Comparison of ENCODE assay signal across 20 mouse cellular contexts in genomic region chr13:111932464-111932863, GRCm38 (mm10).
DNase-seq lines count a peak whose midpoint lies in the region; ATAC-seq lines count a peak whose summit lies in the region.
"Had no signal": no experiment of that assay in that cellular context is flagged by ENCODE, and none has a peak within 500 bp of the region (broad histone marks: within the 10 kb centered on the region; RNA-seq: fewer than 3 reads in every experiment).

No protein-coding gene starts in this region.

- H3K9ac ChIP-seq in liver, embryonic 12.5 days, result no peak overlapping the region
- no peak overlapping the region for H3K9ac ChIP-seq in liver, embryonic 11.5 days (ENCODE audit: low read depth, low read length)
- no peak overlapping the region for H3K9ac ChIP-seq in kidney, embryonic 15.5 days
- H3K9ac ChIP-seq in hindbrain, embryonic 13.5 days, result no peak overlapping the region
- H3K9ac ChIP-seq: embryonic facial prominence, embryonic 13.5 days; forebrain, embryonic 12.5 days; heart, embryonic 15.5 days had no signal

- no peak overlapping the region for H3K4me2 ChIP-seq in liver, embryonic 12.5 days
- H3K4me2 ChIP-seq in liver, embryonic 11.5 days, result no peak overlapping the region
- H3K4me2 ChIP-seq in kidney, embryonic 15.5 days, result no peak overlapping the region
- H3K4me2 ChIP-seq in hindbrain, embryonic 13.5 days, result no peak overlapping the region
- H3K4me2 ChIP-seq: embryonic facial prominence, embryonic 13.5 days; forebrain, embryonic 12.5 days; heart, embryonic 11.5 days; heart, embryonic 15.5 days had no signal

- no peak for ATAC-seq in liver, embryonic 12.5 days
- ATAC-seq in liver, embryonic 11.5 days (replicated peaks; ENCODE audit: low FRiP score), result no peak
- ATAC-seq in kidney, embryonic 15.5 days (replicated peaks; ENCODE audit: low FRiP score), result peak; percentile 73; the same call in 1 of the 2 replicates
- ATAC-seq in hindbrain, embryonic 13.5 days (ENCODE audit: low FRiP score), result no peak
- ATAC-seq: forebrain, embryonic 16.5 days had no signal

- no peaks in the 10 kb centered on the region for H3K36me3 ChIP-seq in liver, embryonic 12.5 days
- no peaks in the 10 kb centered on the region for H3K36me3 ChIP-seq in liver, embryonic 11.5 days (ENCODE audit: control insufficient read depth, insufficient read depth, low read length)
- H3K36me3 ChIP-seq in kidney, embryonic 15.5 days, result no peaks in the 10 kb centered on the region
- no peaks in the 10 kb centered on the region for H3K36me3 ChIP-seq in hindbrain, embryonic 13.5 days
- H3K36me3 ChIP-seq: embryonic facial prominence, embryonic 13.5 days; forebrain, embryonic 12.5 days; heart, embryonic 15.5 days; hindbrain, embryonic 10.5 days had no signal

- DNase-seq in kidney, adult 11 months, result peak; percentile 25
- DNase-seq in kidney, postnatal 14 days, result no peak
- DNase-seq in liver, embryonic 11.5 days (ENCODE audit: low spot score), result no peak
- DNase-seq in neural tube, embryonic 10.5 days (ENCODE audit: extremely low spot score, low spot score), result no peak
- DNase-seq: adrenal gland, postnatal 10 days; cerebellum, adult 11-12 months; cerebellum, adult 9-10 months; cerebellum, postnatal 36 days; gastrocnemius, postnatal 10 days; heart, adult 2 months; heart, postnatal 14 days had no signal

- 79% methylated on average over 3 of the region's 3 CpGs for WGBS in liver, embryonic 12.5 days (ENCODE audit: insufficient replicate concordance)
- 70% methylated on average over 3 of the region's 3 CpGs for WGBS in liver, embryonic 11.5 days
- WGBS in kidney, embryonic 15.5 days, result 46% methylated on average over 3 of the region's 3 CpGs
- 88% methylated on average over 3 of the region's 3 CpGs for WGBS in hindbrain, embryonic 13.5 days

- no peaks in the 10 kb centered on the region for H3K27me3 ChIP-seq in liver, embryonic 12.5 days (replicated peaks)
- no peaks in the 10 kb centered on the region for H3K27me3 ChIP-seq in liver, embryonic 11.5 days (replicated peaks; ENCODE audit: control insufficient read depth, insufficient read depth, low read length)
- H3K27me3 ChIP-seq in kidney, embryonic 15.5 days, result no peaks in the 10 kb centered on the region
- no peaks in the 10 kb centered on the region for H3K27me3 ChIP-seq in hindbrain, embryonic 13.5 days
- H3K27me3 ChIP-seq: embryonic facial prominence, embryonic 13.5 days; forebrain, embryonic 12.5 days; heart, embryonic 15.5 days had no signal

- peaks cover 86% of the 10 kb centered on the region for H3K4me1 ChIP-seq in liver, embryonic 12.5 days
- H3K4me1 ChIP-seq in liver, embryonic 11.5 days (replicated peaks; ENCODE audit: control insufficient read depth, insufficient read depth, low read length), result peaks cover 20% of the 10 kb centered on the region
- H3K4me1 ChIP-seq in kidney, embryonic 15.5 days, result peaks cover 26% of the 10 kb centered on the region
- H3K4me1 ChIP-seq in hindbrain, embryonic 13.5 days (replicated peaks), result peaks cover 12% of the 10 kb centered on the region

- H3K4me3 ChIP-seq in liver, embryonic 12.5 days, result no peak overlapping the region
- no peak overlapping the region for H3K4me3 ChIP-seq in liver, embryonic 11.5 days (ENCODE audit: low read depth, low read length)
- H3K4me3 ChIP-seq in kidney, embryonic 15.5 days (replicated peaks), result no peak overlapping the region
- no peak overlapping the region for H3K4me3 ChIP-seq in hindbrain, embryonic 13.5 days
- H3K4me3 ChIP-seq: embryonic facial prominence, embryonic 13.5 days; forebrain, embryonic 12.5 days; heart, adult 2 months; heart, embryonic 15.5 days; hindbrain, embryonic 10.5 days had no signal

- 0 out of 2 replicates have a peak overlapping the region, but pooled peaks have one; percentile 21 for H3K27ac ChIP-seq in liver, embryonic 12.5 days
- no peak overlapping the region for H3K27ac ChIP-seq in liver, embryonic 11.5 days (ENCODE audit: low read depth, low read length)
- H3K27ac ChIP-seq in kidney, embryonic 15.5 days, result peak overlapping the region; percentile 56; the same call in 1 of the 2 replicates
- H3K27ac ChIP-seq in hindbrain, embryonic 13.5 days, result no peak overlapping the region
- H3K27ac ChIP-seq: embryonic facial prominence, embryonic 13.5 days; forebrain, embryonic 12.5 days; heart, adult 2 months; heart, embryonic 15.5 days; hindbrain, embryonic 10.5 days had no signal

- H3K9me3 ChIP-seq in liver, embryonic 12.5 days (replicated peaks), result no peaks in the 10 kb centered on the region
- H3K9me3 ChIP-seq in liver, embryonic 11.5 days (ENCODE audit: control insufficient read depth, low read length), result no peaks in the 10 kb centered on the region
- no peaks in the 10 kb centered on the region for H3K9me3 ChIP-seq in kidney, embryonic 15.5 days (replicated peaks)
- H3K9me3 ChIP-seq in hindbrain, embryonic 13.5 days, result no peaks in the 10 kb centered on the region
- H3K9me3 ChIP-seq: embryonic facial prominence, embryonic 13.5 days; forebrain, embryonic 12.5 days; heart, embryonic 15.5 days; hindbrain, embryonic 10.5 days had no signal

Comparison
In these comparisons a context has a peak if more than half of its experiments do, and no peak if none do; other contexts are left out.
1. H3K27ac ChIP-seq: peak in liver, embryonic 12.5 days (single experiment) and kidney, embryonic 15.5 days (single experiment); none in liver, embryonic 11.5 days (single experiment) and hindbrain, embryonic 13.5 days (single experiment).